Mouse (Mus musculus): ENCODE data around the gene Hck. TPM values are rescaled to one million over a fixed set of nuclear protein-coding genes. Genes with fewer than 3 reads are reported as not detected.

Hck gene
- total RNA-seq, 1 experiment = 29.3 TPM

DNA sequence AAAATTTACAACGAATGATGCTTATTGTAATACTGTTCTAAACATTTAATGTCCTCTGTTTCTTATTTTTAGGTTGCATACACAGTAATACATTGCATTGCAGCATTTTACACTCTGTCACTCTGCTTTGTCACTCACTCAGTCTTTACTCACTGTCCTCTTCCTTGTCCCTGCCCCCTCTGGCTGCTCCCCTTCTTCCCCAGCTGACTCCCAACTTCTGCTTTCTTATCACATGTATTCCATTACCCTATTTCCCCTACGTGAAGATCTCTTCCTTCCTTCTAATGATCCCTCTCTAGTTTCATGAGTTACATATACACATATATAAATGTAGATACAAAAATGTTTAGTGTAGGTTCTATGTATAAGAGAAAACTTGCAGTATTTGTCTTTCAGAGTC is 90.8 kb downstream of the Hck start:
- TF ChIP-seq HCFC1 (IDR thresholded peaks at IDR 0.05; ENCODE audit: borderline replicate concordance, insufficient read depth, low read length) (no peak), ZNF384 (IDR thresholded peaks at IDR 0.05; ENCODE audit: low read depth, low read length) (no peak), ZC3H11A (IDR thresholded peaks at IDR 0.05; ENCODE audit: borderline replicate concordance, low read depth, low read length) (no peak), CHD2 (IDR thresholded peaks at IDR 0.05; ENCODE audit: low read depth, low read length) (no peak), MAFK (IDR thresholded peaks at IDR 0.05; ENCODE audit: insufficient read depth, low read depth, low read length) (no peak)
- Histone ChIP-seq H3K4me3 (ENCODE audit: insufficient read depth in 1 of 2, low read depth in 1 of 2, low read length in 2 of 2, poor library complexity in 1 of 2, severe bottlenecking in 1 of 2) (no peak overlapping the region), H3K36me3 (ENCODE audit: control insufficient read depth, insufficient read depth, low read length, poor library complexity, severe bottlenecking) (peaks cover 52% of the 10 kb centered on the region), H3K4me1 (ENCODE audit: control insufficient read depth in 2 of 2, insufficient read depth in 2 of 2, low read length in 2 of 2, poor library complexity in 1 of 2) (peaks cover 0 to 9% of the 10 kb centered on the region in 2 experiments; a peak in 2 of 4 replicates), H3K9me3 (ENCODE audit: control insufficient read depth, insufficient read depth, low read depth, low read length) (no peaks in the 10 kb centered on the region), H3K27ac (ENCODE audit: insufficient read depth, low read depth, low read length, poor library complexity, severe bottlenecking) (no peak overlapping the region), H3K9ac (ENCODE audit: insufficient read depth, low read depth, low read length, poor library complexity, severe bottlenecking) (no peak overlapping the region)
- DNase-seq (ENCODE audit: low read depth, low spot score) = no peak
- in situ Hi-C loops (cut with MboI; ENCODE audit: low sequenced_read_pairs in 2 of 2, unreplicated experiment in 2 of 2) = no loop called here

Other genes starting within 250 kb of the Hck start
- 0.16 and 0.22 TPM in 2 replicates for gene Mylk2, start 197.1 kb upstream of the Hck start, total RNA-seq (2012; rRNA removed)
- 0.36 TPM in 1 of 2 replicates, not detected in the other for gene Foxs1, start 175.3 kb upstream of the Hck start, total RNA-seq (2012; rRNA removed)
- gene Dusp15, start 156.8 kb upstream of the Hck start, total RNA-seq (2012; rRNA removed) = 0.31 and 0.48 TPM in 2 replicates
- gene Ttll9, start 146.0 kb upstream of the Hck start, total RNA-seq (2012; rRNA removed) = 1.2 and 2.1 TPM in 2 replicates
- gene Pdrg1, start 93.0 kb upstream of the Hck start, total RNA-seq (2012; rRNA removed) = 52.2 and 53.3 TPM in 2 replicates
- 0.36 and 1.9 TPM in 2 replicates for gene Xkr7, start 76.6 kb upstream of the Hck start, total RNA-seq (2012; rRNA removed)
- gene Ccm2l, start 42.5 kb upstream of the Hck start, total RNA-seq (2012; rRNA removed) = 1.9 and 2.2 TPM in 2 replicates
- 62.8 and 108 TPM in 2 replicates for gene Tm9sf4, start 52.8 kb downstream of the Hck start, total RNA-seq (2012; rRNA removed)
- gene Tspyl3, start 117.0 kb downstream of the Hck start, total RNA-seq (2012; rRNA removed) = 1.7 and 2.1 TPM in 2 replicates
- gene Plagl2, start 133.0 kb downstream of the Hck start, total RNA-seq (2012; rRNA removed) = 3.5 and 3.9 TPM in 2 replicates
- 29.2 and 37.8 TPM in 2 replicates for gene Pofut1, start 133.1 kb downstream of the Hck start, total RNA-seq (2012; rRNA removed)
- 7.6 and 8.6 TPM in 2 replicates for gene Kif3b, start 182.9 kb downstream of the Hck start, total RNA-seq (2012; rRNA removed)
- 44.8 and 46.2 TPM in 2 replicates for gene Asxl1, start 237.4 kb downstream of the Hck start, total RNA-seq (2012; rRNA removed)

Data from ES-E14 (cell line).